Mouse (Mus musculus) CD4-positive, CD25-positive, alpha-beta regulatory T cell, adult 4 months (primary cell): ENCODE measurements around the gene Grid2. TPM values are rescaled to one million over a fixed set of nuclear protein-coding genes. Genes with fewer than 3 reads are reported as not detected.

Source experiments
- ATAC-seq: one replicate; pipeline ENCODE4 v1.8.0; 2017
- polyA plus RNA-seq, 2 experiments: library from polyadenylated mRNA; unstranded; fragments of 100-300 nt; shearing (Covaris generic); gene quantifications; one replicate each; pipeline ENCODE4 v1.2.1; 2017

Grid2 gene
- polyA plus RNA-seq, 2 experiments from 2014 or later, result not detected

GRCm38 (mm10) chr6:64073406-64073805 is 817.7 kb downstream of the Grid2 start:
- no peak for ATAC-seq

- no peak for ATAC-seq
These were observed 822.2 kb downstream of the Grid2 start for GRCm38 (mm10) chr6:64077911-64078310.

GRCm38 (mm10) chr6:64098662-64099061 is 843.0 kb downstream of the Grid2 start:
- no peak for ATAC-seq

GRCm38 (mm10) chr6:64114594-64114993 is 858.9 kb downstream of the Grid2 start:
- no peak for ATAC-seq

- no peak for ATAC-seq
These were observed 880.6 kb downstream of the Grid2 start for GRCm38 (mm10) chr6:64136275-64136674.

GRCm38 (mm10) chr6:64148613-64149012 is 892.9 kb downstream of the Grid2 start:
- no peak for ATAC-seq

GRCm38 (mm10) chr6:64174995-64175612 is 919.4 kb downstream of the Grid2 start:
- no peak for ATAC-seq

GRCm38 (mm10) chr6:64193646-64194045 is 938.0 kb downstream of the Grid2 start:
- no peak for ATAC-seq

- no peak for ATAC-seq
These were observed 946.9 kb downstream of the Grid2 start for GRCm38 (mm10) chr6:64202396-64203122.

GRCm38 (mm10) chr6:64236351-64236750 is 980.7 kb downstream of the Grid2 start:
- ATAC-seq, result no peak

- ATAC-seq, result no peak
These were observed 984.9 kb downstream of the Grid2 start for GRCm38 (mm10) chr6:64240526-64240925.

- ATAC-seq, result no peak
These were observed 990.3 kb downstream of the Grid2 start for GRCm38 (mm10) chr6:64245951-64246350.

GRCm38 (mm10) chr6:64251041-64251440 is 995.4 kb downstream of the Grid2 start:
- no peak for ATAC-seq

GRCm38 (mm10) chr6:64263517-64263916 is 1007.8 kb downstream of the Grid2 start:
- ATAC-seq, result no peak

GRCm38 (mm10) chr6:64264224-64264623 is 1008.5 kb downstream of the Grid2 start:
- no peak for ATAC-seq

- no peak for ATAC-seq
These were observed 1018.8 kb downstream of the Grid2 start for GRCm38 (mm10) chr6:64274319-64275114.

- no peak for ATAC-seq
These were observed 1024.3 kb downstream of the Grid2 start for GRCm38 (mm10) chr6:64279927-64280326.

- no peak for ATAC-seq
These were observed 1038.1 kb downstream of the Grid2 start for GRCm38 (mm10) chr6:64293761-64294160.

GRCm38 (mm10) chr6:64297633-64298032 is 1042.0 kb downstream of the Grid2 start:
- no peak for ATAC-seq

- ATAC-seq, result no peak
These were observed 1049.2 kb downstream of the Grid2 start for GRCm38 (mm10) chr6:64304709-64305476.

- no peak for ATAC-seq
These were observed 1053.0 kb downstream of the Grid2 start for GRCm38 (mm10) chr6:64308631-64309030.

- no peak for ATAC-seq
These were observed 1057.5 kb downstream of the Grid2 start for GRCm38 (mm10) chr6:64313132-64313531.

GRCm38 (mm10) chr6:64326936-64327335 is 1071.3 kb downstream of the Grid2 start:
- no peak for ATAC-seq
